ENCODE assay signal across 12 mouse cellular contexts in the genomic region with DNA sequence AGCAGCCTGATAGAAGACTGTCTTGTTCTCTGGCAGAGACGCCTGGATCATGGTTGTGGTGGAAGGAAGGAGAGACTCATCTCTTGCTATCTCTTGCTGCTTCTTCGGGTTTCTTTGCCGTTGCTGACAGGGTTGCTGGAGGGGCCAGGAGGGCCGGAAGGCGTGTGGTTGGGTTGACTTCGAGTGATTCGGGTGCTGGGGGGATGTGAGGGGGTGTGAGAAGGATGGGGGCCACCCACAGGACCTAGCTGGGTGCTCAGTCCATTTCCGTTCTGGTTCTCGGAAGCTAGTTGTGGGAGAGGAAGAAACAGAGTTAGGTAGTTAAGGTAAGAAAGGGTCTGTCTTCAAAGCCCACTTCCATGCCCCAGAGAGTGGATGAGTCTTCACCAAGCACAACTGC. TPM values are rescaled to one million over a fixed set of nuclear protein-coding genes. Genes with fewer than 3 reads are reported as not detected.
"Had no signal": no experiment of that assay in that cellular context is flagged by ENCODE, and none has a peak within 500 bp of the region (broad histone marks: within the 10 kb centered on the region; RNA-seq: fewer than 3 reads in every experiment).

No protein-coding gene starts in this region.

- H3K9ac ChIP-seq: liver, embryonic 14.5 days; stomach, embryonic 15.5 days had no signal

- H3K9me3 ChIP-seq: limb, embryonic 13.5 days; stomach, embryonic 15.5 days had no signal

- H3K27ac ChIP-seq: layer of hippocampus, adult 2 months; limb, embryonic 13.5 days; liver, embryonic 14.5 days had no signal

- H3K4me2 ChIP-seq: limb, embryonic 13.5 days had no signal

- ATAC-seq: hindbrain, embryonic 16.5 days; midbrain, embryonic 16.5 days had no signal

- H3K4me3 ChIP-seq: layer of hippocampus, adult 2 months; limb, embryonic 13.5 days; stomach, embryonic 15.5 days had no signal

- H3K27me3 ChIP-seq: limb, embryonic 13.5 days; stomach, embryonic 15.5 days had no signal

- DNase-seq: left cerebral cortex, postnatal 4 days; lung, adult 18-20 months; lung, postnatal 36 days; right cerebral cortex, postnatal 14 days; thymus, postnatal 14 days had no signal

RNA-seq across cellular contexts. Expression of a gene that starts 0.6 kb away (rescaled TPM):
- total RNA-seq: megakaryocyte progenitor cell, adult 5-6 weeks had no signal
- polyA plus RNA-seq: midbrain, embryonic 16.5 days had no signal
